Mouse (Mus musculus): Measurements from ENCODE around the gene Ptgis. TPM values are rescaled to one million over a fixed set of nuclear protein-coding genes. Genes with fewer than 3 reads are reported as not detected.

Gene Ptgis
- total RNA-seq, 4 experiments from 2014 or later = 26.8 to 54.4 (median 40.8) TPM

DNA sequence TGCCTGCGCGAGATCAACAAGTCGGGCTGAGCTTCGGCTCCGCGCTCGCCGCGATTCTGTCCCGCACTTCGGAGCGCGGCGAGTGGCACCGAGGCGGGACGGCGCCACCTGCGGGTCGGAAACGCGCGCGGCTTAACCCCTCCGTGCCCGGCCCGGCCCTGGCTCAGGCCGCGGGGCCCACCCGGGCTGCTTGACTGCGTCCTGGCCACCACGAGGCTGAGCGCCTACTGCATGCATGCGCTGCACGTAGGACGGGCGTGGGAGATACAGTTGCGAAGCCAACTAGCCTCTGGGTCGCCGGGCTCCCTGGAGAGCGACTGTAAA is 50.4 kb downstream of the Ptgis start, which contains the start of gene Kcnb1:
TSS of gene Kcnb1 (minus strand) at position 80 of the 324 bp plus-strand sequence.
- DNase-seq = peak; percentile 40

DNA sequence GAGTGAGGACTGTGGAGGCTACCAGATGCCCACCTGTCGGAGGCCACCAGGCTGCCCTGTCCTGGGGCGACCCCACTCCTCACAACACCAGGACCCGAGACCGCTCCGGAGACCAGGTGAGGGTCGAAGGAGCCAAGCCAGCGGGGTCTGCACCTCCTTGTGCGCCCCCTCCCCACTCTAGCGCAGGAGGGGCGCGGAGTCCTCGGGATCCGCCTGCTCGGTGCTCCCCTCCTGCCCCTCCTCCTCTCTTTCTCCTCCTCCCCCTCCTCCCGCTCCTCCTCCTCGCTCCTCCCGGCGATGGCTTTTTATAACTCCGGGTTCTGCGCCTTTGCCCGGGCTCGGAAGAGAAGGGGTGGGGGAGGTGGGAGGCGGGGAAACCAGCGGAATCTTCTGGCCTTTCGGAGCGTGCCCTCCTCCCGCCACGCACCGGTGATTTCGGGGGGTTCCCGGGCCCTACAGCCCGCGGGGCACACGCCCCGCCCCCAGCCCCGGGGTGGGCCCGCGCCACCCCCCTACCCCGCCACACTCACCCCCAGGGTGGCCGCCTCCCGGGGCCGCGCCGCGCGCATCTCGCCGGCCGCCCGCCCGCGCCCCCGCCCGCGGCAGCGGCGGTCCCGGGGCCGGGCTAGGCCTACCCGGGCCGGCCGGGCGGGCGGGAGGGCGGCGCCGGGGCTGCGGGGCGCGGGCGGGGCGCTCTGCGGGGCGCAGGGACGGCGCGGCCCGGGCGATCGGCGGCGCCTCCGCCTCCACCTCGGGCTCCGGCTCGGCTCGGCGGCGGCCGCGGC is 50.9 kb downstream of the Ptgis start:
- no peak for DNase-seq

DNA sequence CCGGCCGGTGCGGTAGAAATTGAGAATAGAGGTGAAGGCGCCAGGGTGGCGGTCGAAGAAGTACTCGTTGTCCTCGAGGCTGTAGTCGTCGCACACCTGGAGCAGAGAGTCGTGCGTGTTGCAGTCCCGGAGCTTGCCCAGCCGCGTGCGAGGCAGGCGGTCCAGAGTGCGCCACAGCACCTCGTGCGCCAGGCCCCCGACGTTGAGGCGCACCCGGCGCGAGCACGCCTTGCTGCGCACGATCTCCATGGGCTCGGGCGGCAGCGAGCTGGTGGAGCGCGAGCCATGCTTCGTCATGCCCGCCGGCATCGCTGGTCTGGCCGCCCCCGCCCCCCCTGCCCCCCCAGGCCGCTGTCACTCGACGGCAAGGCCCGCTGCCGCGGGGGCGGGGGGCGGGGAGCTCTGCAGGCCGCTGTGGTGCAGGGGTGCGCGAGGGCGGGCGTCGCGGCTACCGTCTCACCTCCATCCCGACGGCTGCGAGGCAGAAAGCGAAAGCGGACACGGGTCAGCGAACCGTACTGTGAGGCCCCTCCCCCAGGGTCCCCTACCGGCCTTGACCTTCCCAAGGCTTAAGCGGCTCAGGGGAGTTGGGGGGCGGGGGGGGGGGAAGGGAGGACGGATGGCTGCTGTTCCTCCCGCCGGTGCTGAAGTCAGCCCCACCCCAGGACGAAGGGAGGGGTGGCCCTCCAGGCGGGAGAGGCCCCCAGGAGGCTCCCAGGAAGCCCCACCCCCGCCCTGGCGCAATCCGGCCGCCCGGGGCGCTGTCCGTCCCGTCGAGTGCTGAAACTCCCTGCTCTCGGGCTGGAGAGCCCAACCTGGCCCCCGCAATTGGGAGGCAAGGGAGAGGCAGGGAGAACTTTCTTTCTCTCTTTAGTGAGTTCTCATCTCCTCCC is 51.8 kb downstream of the Ptgis start:
- DNase-seq = peak; percentile 73

DNA sequence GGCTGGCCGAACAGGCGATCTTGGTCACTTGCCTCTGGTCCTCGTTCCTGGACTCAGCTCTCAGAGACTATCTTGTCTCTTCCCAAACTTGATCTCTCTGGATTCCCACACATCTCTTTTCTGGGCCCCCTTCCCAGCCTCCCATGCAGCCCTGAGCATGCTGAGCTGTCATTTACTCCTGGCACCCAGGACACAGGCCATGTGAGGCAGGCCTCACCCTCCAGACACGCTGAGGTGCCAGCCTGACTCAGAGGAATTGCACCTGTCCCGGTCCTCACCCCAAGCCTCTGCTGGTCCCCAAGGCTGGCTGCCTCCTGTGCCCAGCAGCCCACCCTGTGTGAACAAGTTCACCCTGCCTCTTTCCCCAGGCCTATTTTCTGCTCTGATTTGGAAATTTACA is 53.3 kb downstream of the Ptgis start:
- DNase-seq = no peak

DNA sequence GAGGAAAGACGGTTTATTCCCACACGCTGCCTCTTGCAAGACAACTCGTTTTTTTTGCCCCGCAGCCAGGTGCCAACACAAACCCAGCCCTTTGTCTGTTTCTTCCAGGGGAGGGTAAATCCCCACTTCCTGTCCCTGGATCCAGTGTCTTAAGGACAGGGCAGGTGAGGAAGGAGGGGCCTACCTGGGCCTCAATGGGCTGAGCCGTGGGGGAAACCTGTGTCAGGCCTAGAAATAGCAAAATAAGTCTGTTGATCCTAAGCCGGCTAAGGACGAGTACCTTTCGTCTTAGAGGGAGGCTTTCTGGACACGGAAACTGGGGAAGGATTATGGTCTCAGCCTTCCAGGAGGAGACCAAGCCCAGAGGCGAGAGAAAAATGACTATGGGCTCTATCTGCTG is 53.9 kb downstream of the Ptgis start:
- DNase-seq = no peak

DNA sequence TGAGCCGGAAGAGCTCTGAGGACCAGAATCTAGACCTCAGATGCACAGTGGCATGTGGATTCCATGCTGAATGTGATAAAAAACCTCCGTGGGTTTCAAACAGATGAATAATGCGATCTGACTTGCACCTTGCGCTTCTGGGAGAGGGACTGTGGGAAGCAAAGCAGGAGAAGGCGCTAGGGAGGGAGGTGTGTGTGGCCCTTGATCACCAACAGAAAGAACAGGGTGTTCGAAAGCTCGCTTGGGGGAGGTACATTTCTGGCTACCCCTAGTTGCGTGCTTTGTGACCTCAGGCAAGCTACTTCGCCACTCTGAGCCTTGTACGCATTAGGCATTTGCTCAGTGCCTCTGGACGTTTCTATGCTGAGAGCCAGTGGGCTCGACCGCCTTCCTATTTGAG is 54.4 kb downstream of the Ptgis start:
- DNase-seq = no peak

DNA sequence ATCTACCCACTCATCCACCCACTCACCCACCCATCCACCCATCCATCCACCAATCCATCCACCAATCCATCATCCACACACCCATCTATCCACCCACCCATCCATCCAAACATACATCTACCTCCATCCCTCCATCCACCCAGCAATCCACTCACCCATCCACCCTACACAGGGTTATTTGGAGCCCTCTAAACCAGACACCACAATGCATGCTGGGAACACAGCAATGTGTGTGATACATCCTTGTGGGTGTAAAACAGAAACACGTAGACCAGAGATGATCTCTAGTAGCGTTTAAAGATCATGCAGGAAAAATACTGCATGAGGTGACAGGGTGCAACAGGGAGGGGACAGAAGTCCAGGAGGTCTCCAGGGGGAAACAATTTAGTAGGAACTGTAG is 55.0 kb downstream of the Ptgis start:
- no peak for DNase-seq

DNA sequence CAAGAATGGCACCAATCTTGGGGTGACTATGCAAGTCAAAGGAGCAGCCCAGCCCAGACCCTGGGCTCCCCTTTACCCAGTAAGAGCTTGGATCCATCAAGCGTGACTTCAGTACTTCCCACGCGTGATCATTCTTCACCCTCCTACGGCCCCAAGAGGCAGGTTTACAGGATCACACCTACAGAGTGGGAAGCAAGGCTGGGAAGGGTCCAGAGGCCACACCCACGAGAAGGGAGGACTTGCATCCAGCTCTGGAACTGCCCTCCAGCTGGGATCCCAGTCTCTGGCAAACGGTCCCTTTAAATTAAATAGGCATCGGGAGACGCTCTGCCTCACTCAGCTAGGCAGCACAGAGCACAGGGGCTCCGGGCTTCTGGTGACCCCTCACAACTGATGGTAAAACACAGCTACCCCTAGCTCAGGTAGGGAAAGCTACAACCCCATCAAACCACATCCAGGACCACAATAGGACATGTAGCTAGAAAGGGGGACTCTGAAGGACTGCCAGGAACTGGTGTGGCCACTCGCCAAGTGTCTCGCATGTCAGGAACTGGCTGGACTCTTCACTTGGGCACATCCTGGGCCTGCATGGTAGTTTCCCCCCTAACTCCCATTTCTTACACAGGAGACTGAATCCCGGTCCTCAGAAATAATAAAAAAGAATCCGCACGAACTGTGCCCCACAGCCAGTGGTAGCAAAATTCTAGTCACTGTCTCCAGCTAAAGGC is 58.6 kb downstream of the Ptgis start:
- DNase-seq = no peak

DNA sequence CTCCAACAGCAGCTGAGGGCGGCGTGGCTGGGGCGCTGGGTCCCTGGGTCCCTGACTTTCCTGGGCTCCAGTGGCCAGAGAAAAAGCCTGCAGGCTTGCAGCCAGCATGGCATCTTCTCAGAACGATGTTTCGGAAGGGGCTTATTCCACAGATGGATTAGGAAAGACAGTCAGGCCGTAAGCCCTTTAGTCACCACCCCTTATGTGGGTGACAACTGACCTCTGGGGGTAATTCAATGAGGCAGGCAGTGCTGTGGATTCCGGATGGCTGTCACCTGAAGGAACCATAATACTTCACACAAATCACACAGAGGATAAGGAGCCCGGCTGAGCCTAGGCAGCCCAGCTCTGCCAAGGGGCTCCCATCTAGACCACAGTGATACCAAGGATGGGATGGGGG is 59.3 kb downstream of the Ptgis start:
- no peak for DNase-seq

DNA sequence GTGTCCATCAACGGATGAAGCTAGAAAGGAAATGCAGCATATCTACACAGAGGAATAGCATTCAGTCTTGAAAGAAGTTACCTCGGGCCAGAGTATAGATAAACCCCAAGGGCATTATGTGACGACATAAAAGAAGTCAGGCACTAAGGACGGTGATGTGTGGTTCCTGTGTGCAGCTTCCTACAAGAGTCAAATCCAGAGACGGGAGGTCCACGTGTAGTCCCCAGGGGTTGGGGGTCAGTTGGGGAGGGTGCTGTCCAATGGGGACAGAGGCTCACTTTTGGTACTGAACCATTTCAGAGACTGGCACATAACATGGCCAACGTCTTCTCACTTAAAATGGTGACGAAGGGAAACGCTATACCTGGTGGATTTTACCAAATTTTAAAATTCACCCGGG is 61.1 kb downstream of the Ptgis start:
- no peak for DNase-seq

DNA sequence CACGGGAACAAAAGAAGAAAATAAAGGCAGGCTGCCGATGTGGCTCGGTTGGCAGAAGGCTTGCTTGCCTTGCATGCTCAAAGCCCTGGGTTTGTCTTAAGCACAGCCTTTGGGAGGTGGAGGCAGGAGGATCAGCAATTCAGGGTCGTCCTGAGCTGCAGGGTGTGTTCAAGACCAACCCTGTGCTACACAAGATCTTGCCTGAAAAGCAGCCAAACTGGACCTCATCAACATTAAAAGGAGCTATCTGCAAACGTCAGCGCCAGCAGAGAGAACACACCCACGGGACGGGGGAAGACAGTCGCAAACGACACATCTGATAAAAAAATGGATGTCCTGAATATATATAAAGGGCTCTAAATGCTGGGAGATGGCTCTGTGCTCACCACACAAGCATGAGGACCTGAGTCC is 63.2 kb downstream of the Ptgis start:
- DNase-seq = no peak

DNA sequence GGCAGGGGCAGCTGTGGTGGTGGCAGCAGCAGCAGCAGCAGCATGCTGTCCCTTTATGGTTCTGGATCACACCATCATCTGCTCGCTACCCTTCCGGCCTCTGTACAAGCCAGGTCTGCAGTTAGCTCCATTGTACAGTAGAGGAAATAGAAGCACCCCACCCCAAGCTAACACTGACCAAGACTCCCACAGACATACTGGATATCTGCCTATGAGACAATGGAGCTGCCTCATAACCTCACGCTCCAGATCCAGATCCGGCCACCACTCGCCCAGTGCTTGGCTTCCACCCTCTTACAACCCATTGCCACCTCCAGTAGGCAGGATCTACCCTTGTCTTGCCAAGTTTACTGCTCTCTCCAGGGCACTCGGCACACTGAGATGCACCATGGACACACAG is 65.1 kb downstream of the Ptgis start:
- no peak for DNase-seq

DNA sequence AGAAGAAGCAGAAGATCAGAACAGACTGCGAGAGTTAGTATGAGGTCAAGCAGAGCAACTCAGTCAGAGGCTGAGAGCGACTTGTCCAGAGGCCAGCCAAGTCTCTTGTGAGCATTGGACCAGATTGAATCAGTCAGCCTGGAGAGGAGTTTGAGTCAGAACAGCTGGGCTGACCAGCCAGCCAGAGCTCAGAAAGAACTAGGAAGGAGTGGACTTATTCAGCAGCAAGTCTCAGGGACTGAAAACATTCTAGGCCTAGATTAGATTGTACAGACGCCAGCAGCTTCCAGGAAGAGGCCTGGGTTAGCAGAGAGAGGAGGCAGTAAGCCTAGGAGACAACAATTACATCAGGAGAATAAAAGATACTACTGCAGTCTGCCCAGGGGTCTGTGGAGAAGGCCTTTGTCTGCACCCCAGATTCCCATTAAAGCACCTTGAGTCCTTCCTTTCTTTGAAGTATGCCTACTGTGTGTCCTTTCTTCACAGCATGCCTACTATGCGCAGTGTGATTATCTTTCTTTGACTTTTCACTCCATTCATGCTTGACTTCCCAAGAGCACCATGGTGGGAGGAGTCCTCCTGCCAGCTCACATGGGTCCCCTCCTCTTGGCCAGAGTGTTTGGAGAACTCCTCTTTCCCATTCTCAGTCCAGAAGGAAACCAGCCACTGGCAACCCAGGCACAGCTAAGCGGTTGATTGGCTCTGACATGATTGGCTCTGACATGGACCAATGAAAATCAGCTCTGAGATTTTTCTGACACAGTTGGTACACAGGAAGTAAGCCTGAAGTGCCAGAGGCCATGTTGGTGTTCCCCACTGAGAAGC is 67.1 kb downstream of the Ptgis start:
- no peak for DNase-seq

DNA sequence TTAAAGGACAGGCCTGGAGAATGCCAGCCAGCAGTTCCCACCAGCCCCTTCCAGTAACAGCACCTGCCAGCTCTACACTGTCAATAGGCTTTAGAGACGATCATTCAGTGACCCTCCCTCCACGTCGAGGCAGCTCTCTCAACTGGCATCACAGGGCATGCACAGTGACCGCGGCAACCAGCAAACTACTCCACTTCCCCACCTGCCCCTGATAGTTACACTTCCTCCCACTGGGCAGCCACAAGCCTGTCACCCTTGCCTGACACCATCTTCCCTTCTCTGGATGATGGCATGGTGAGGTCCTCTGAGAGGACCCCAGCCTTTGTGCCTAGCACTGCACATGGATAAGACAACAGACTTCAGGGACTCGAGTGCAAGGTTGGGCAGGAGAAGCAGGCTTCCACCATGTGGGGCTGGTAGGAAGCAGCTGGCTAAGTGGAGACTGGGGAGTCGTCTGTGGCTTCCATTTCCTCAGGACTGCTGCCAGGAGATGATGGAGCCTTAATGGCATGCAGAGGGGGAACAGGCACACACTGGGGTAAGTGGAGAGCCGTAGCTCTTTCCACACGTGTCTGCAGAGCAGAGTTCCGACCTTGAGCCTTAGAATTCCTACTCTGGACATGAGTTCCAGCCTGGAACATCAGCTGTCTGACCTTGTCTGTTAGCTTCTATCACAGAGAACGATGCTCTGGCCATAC is 72.7 kb downstream of the Ptgis start:
- DNase-seq = peak; percentile 18

DNA sequence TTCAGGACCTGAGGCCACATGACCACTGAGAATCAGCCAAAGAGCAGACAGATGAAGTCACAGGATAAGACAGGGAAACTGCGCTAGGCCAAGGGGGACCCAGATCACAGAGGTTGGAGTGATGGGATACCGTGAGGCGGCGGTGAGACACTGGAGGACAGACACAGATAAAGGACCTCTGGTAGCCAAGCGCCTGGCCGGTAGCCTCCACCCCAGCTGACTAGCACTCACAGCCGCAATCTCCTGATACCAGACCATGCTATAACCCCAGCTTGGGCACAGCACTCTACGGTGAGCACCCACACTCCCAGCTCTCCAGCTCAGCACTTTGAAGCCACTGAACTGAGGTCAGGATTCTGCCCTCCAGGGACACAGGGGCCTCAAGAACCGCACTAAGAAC is 76.8 kb downstream of the Ptgis start:
- no peak for DNase-seq

DNA sequence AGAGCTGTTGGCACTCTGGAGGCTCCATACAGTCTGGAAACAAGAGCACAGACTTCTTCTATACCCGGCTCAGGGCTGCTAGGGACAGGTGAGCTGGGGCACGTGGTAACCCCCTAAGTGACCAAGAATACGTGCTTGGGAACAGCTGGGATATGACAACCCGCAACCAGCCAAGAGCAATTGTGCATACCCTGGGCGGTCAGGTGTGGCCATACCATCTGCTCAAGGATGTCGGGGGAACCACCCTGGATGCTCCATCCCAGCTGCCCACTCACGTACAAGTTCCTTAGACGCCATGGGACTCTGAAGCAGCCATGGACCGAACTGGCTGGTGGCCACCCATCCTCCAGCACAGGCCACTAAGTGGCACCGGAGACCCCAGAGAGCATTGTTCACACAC is 77.3 kb downstream of the Ptgis start:
- DNase-seq = no peak

DNA sequence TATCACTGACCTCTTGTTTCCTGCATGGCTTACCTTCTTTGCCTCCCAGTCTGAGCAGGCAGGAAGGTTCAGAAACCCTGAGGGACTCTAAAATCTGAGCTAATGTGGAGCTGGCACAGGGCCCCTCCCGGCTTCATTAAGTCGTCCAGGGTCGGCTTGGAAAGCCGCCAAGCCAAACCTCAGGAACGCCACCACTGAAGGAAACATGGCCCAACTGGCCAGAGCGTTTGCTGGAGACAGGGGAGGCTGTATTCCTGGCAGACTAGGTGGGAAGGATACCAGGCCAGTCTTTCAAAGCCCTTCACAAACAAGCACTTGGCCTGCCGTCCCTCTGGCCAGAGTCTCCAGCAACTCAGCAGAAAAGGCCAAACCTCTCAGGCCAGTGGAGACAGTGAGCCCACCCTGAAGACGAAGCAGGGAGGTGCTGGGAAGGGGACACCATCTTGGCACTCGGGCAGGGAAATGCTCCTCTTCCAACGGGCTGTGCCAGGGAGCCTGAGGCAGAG is 77.8 kb downstream of the Ptgis start:
- peak; percentile 24 for DNase-seq

DNA sequence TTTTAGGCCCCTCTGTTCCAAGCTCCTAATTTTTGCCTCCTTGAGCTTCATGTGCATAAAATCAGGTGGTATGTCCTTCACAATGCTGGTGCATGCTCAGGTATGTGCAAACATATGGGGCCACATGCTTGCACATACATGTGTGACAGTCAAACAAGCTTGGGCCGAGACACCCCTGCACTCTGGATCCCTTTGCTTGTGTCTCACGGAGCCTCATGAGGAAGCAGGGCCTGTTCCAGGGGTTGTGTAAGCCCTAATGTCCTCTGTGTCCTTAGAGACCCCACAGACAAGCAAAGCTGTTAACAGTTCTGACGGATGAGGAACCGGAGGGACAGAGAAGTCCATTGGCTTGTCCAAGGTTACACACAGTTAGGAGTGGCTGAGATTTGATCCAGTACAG is 80.7 kb downstream of the Ptgis start:
- DNase-seq = no peak

DNA sequence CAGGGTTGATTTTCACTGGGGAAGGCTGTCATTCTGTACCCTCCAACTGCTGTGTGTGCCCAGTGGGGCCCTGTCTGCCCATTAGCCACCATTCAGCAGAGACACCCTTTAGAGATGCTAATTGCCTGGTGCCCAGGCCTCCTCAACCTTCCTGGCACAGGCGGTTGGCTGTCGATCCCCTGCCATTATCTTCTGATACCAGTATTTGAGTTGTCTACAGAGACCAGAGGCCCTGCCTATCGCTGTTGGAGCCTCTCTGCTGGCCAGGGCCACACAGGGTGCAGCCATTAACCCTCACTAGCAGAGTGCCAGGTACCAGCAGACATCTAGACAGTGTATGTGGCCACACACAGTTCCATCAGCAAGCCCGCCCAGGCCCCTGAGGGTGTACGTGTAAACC is 81.6 kb downstream of the Ptgis start:
- DNase-seq = no peak

DNA sequence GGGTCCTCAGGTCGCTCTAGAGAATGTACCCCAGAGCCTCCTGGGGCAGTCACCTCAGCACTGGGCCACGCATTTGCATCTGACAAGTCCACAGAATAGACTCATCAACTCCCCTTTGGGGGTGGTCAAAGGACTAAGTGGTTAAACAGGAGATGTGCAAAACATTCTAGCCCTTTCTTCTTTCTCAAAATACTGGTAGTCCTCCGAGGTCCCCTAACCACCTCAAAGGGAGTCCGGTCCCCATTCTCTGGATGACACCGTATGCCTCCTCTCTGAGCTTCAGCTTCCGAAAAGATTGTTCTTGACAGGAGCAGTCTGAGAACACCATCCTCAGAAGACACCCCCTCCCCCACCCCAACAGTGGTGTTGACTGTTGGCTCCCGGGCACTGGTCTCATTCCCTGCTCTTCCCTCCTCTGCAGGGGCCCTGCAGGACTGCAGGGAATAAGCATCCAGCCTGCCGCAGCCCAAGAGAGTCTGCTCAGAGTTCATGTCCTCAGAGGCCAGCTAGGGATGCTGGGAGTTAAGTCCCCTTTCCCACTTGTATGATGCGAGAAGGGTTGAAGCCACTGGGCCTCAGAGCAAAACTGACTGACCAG is 84.2 kb downstream of the Ptgis start:
- DNase-seq = no peak

DNA sequence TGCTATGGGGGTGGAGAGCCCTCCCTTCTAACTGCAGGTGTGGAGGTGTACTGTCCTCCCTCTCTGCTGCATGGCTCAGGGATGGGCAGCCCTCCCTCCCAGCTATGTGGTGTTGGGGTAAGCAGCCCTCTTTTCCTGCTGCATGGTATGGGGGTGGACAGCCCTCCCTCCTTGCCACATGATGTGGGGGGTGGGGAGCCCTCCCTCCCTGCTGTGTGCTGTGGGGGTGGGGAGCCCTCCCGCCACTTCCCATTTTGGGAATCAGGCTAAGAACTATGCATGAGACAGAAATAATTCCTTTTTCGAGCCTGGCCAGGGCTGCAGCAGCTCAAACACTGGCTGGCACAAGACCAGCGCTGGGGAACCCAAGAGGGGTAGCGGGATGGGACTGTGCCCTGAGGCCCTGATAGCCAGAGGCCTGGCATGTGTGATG is 84.8 kb downstream of the Ptgis start:
- DNase-seq = no peak

Measured in adrenal gland, adult 8-10 months (tissue).